Mouse (Mus musculus) bone marrow, adult 2 months (tissue): Measurements from ENCODE around the gene Dgki. TPM values are rescaled to one million over a fixed set of nuclear protein-coding genes. Genes with fewer than 3 reads are reported as not detected.

ENCODE experiments used
- H3K27ac ChIP-seq: fragments of 200-500 bp; 2 replicates; pipeline ENCODE4 v1.5.1; 2012; ENCODE audit warnings: low read depth, mild to moderate bottlenecking, control low read depth, inconsistent platforms, low read length; ENCODE audit not compliant: control insufficient read depth, poor library complexity, insufficient read depth
- H3K4me1 ChIP-seq: fragments of 200-500 bp; 2 replicates; pipeline ENCODE4 v1.6.1; 2011; ENCODE audit warnings: low read length; ENCODE audit not compliant: control insufficient read depth, insufficient read depth
- H3K4me3 ChIP-seq: fragments of 200-500 bp; replicated peaks from 2 replicates; pipeline ENCODE3; 2011; ENCODE audit warnings: mild to moderate bottlenecking, low read depth, low read length, control low read depth; ENCODE audit not compliant: control insufficient read depth
- CTCF ChIP-seq: fragments of 200-500 bp; IDR thresholded peaks from 2 replicates; pipeline ENCODE4 v1.5.1; 2011; ENCODE audit warnings: low read length, control low read depth; ENCODE audit not compliant: control insufficient read depth, insufficient read depth
- POLR2A ChIP-seq: fragments of 200-500 bp; IDR thresholded peaks from 2 replicates; pipeline ENCODE4 v1.6.1; 2011; ENCODE audit warnings: low read depth, mild to moderate bottlenecking, control low read depth, low read length, borderline replicate concordance; ENCODE audit not compliant: control insufficient read depth
- WGBS: fragments of 180-500 bp; shearing (Covaris S2); methylation state at CpG from one replicate; pipeline ENCODE4 v1.1.7; 2018; 5-methylcytosine and 5-hydroxymethylcytosine counted together
- polyA plus RNA-seq: library from polyadenylated mRNA; stranded (reverse); fragments of >200 nt; gene quantifications from 2 replicates; pipeline ENCODE4 v1.2.4, GENCODE M21; 2011; ENCODE audit warnings: low replicate concordance; ENCODE audit not compliant: missing spikeins, insufficient read depth, insufficient read length

Dgki gene
- polyA plus RNA-seq, 1 experiment = 7.2 TPM

DNA sequence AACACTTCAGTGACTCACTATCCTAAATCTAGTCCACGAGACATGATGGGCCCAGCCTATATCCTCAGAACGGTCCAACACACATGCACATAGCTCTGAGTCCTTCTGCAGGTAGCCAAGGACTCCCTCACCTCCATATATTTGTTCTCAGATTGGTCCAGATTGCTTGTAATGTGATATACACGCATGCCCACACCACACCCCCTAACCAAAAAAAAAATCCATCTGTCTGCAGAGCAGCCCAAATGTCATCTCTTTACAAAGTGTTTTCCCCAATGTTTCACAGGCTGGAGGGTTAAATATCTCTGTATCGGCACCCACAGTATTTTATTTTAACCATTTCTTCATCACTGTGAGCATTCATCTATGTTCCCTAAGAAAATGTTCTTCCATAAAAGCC, 58.5 kb downstream of the Dgki start:
- 85% methylated on average over 4 of the region's 4 CpGs for WGBS
- no peak overlapping the region for H3K4me3 ChIP-seq
- TF ChIP-seq POLR2A = no peak
- no peak for TF ChIP-seq CTCF
- H3K27ac ChIP-seq = no peak overlapping the region
- no peaks in the 10 kb centered on the region for H3K4me1 ChIP-seq

DNA sequence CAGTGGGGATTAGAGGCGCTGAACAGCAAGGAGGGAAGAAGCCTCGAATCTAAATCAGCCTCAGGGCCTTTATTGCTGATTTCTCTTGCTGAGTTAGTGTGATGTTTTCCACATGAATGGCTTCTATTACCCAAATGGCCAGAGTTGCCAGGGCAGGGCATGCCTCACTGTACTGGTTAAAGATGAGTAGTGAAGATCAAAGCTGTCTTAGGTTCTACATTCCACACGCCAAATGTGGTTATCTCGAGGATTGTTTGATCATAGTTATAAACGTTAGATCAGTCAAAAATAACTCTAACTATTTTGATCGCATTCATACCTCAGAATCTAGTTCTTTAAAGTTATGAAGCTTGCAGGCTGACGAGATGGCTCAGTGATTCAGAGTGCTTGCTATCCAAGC, 59.8 kb downstream of the Dgki start:
- Histone ChIP-seq H3K27ac (no peak overlapping the region), H3K4me3 (no peak overlapping the region), H3K4me1 (no peaks in the 10 kb centered on the region)
- TF ChIP-seq POLR2A = no peak
- no peak for TF ChIP-seq CTCF
- WGBS = 72% methylated on average over 7 of the region's 7 CpGs

DNA sequence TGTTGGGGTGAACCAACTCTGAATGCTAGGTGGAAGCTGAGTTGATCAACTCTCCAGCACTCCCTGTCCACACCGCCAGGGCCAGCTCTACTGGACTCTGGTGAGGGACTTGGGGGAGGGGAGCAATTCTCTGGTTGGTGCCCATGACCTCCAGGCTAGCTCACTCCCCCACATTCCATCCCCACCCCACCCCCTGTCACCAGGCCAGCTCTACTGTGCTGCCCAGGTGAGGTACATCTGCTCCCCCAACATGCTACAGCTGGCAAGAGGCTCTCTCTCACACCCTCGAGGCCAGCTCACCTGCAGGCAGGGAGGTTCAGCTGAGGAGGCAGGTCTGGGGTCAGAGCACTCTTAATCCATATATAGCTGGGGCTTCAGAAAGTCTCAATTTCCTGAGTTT, 63.1 kb downstream of the Dgki start:
- Histone ChIP-seq H3K4me1 (no peaks in the 10 kb centered on the region), H3K27ac (no peak overlapping the region), H3K4me3 (no peak overlapping the region)
- WGBS = 72% methylated on average over 2 of the region's 2 CpGs
- TF ChIP-seq POLR2A = no peak
- no peak for TF ChIP-seq CTCF

DNA sequence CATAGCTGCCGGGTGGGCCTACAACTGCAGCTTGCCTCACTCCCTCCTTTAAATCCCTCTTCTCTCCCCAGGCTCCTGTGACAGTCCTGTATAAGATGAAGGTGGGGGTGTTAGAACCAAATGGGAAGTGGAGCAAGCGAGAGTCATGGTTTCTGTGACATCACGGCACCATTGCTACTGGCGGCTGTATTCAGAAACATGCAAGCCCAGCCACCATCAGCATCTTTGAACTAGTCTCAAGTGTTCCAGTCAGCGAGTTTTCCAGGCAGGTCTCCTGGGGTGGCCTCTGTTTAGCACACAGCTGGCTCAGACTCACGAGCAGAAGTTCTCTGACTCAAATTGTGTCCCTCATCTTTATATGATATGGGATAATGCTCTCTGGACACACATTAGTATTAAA, 68.8 kb downstream of the Dgki start:
- Histone ChIP-seq H3K4me1 (no peaks in the 10 kb centered on the region), H3K4me3 (no peak overlapping the region), H3K27ac (no peak overlapping the region)
- TF ChIP-seq CTCF (no peak), POLR2A (no peak)
- WGBS = 56% methylated on average over 6 of the region's 6 CpGs

DNA sequence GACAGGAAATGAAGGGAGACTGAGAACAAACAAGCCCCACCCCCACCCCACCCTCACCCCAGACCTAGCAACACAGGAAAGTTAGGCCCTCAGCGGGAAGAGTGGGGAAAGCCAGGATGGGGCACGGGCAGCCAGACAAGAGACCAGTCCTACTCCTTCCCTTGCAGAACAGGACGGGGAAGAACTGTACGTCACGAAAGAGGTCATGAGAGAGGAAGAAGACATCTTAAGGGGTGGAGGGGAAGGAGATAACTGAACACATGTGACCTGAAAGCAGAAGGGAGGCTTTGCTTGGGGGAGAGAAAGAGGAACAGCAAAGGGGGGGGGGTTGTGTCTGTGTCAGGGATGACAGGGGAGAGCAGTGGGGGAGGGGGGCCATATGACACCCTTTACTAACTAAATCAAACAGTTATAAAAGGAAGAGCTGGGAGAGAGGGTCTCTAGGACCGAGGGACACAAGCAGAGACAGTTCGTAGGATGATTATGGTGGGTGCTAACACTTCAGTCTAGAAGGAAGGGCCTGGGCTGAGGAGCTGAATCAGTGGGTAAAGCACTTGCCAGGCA, 77.0 kb downstream of the Dgki start:
- Histone ChIP-seq H3K27ac (no peak overlapping the region), H3K4me1 (no peaks in the 10 kb centered on the region; the same call in 1 of the 2 replicates), H3K4me3 (no peak overlapping the region)
- TF ChIP-seq CTCF = no peak
- TF ChIP-seq POLR2A = no peak
- WGBS = 26% methylated on average over 7 of the region's 7 CpGs

DNA sequence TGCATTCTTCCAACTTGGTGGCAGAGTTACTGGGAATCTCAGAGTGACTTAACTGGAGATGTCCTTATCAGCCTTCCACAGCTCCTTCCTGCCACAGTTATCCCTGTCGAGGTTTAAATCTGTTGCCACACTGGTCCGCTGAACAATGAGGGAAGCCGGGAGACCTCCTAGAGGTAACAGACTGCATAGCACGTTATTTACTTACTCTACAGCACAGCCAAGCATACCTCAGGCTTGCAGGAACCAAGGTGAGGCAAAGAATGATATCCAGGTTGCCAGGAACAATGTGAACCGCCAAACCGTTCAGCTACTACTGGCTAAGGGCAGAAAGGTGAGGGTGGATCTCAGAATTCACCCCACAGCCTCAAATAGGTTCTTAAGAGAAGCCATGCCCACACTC, 78.0 kb downstream of the Dgki start:
- Histone ChIP-seq H3K4me3 (no peak overlapping the region), H3K4me1 (no peaks in the 10 kb centered on the region; the same call in 1 of the 2 replicates), H3K27ac (no peak overlapping the region)
- no peak for TF ChIP-seq POLR2A
- TF ChIP-seq CTCF = no peak
- WGBS = 69% methylated on average over 6 of the region's 6 CpGs

DNA sequence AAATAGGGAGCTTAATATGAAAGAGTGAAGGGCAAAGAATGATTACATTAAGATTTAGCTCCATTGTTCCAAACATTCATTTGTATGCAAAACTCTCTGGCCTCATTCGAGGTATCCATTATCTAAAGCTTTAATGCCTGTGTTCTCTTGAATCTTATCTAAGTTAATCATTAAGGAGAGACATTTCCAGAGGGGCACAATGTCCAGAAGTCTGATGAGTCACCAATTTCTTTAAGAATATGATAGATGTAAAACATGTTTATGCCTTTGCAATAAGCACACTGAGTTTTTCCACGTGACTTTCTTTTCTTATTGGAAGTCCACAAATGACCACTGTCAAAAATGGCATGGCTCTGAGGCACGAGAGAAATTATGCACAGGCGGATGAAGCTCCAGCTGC, 80.9 kb downstream of the Dgki start:
- H3K27ac ChIP-seq = no peak overlapping the region
- 88% methylated on average over 4 of the region's 4 CpGs for WGBS
- TF ChIP-seq POLR2A (no peak), CTCF (no peak)
- no peaks in the 10 kb centered on the region; the same call in 1 of the 2 replicates for H3K4me1 ChIP-seq
- no peak overlapping the region for H3K4me3 ChIP-seq

DNA sequence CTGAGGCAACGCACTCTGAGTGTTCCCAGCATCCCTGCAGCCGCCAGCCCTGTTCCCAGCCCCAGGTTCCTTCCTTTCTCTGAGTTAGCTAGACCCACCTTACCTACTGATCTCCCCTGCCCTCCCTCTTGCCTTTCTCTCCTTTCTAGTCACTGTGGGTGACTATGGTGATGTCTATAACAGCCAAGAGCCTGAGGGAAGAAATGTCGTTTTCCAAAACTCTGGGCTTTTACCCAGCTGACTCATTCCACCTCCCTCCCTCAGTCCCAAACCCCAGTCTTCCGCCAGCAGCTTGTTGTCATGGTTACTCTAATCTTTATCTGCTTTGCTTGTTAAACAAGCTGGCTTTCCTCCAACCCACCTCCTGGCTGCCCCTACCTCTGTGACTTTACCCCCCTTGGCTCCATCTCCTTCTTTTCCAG, 83.6 kb downstream of the Dgki start:
- no peak overlapping the region for H3K27ac ChIP-seq
- no peak overlapping the region for H3K4me3 ChIP-seq
- no peaks in the 10 kb centered on the region for H3K4me1 ChIP-seq
- TF ChIP-seq POLR2A (no peak), CTCF (no peak)
- 59% methylated on average over 4 of the region's 4 CpGs for WGBS

DNA sequence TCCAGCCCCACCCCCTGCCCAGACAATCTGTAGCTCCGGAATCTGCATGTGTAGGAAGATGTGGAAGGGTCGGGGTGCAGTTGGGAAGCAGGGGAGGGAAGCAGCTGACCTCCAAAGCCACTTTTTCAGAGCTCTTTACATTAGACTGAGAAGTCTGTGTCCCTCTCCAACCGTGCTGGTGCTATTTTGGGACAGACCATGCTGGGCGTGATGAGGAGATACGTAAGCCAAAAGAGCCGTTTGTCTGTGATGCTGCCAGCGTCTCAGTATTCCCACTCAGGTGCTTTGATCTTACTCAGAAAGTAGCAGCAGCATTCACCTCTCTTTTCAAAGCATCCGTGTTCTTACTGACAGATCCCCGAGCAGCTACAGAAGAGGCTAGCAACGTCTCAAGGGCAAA, 84.3 kb downstream of the Dgki start:
- Histone ChIP-seq H3K4me1 (no peaks in the 10 kb centered on the region), H3K4me3 (no peak overlapping the region), H3K27ac (no peak overlapping the region)
- 67% methylated on average over 10 of the region's 10 CpGs for WGBS
- TF ChIP-seq POLR2A (no peak), CTCF (no peak)
